Mouse (Mus musculus) skeletal muscle tissue, adult 2 months (tissue): ENCODE data around the gene Iars.

Source experiments
- DNase-seq: peaks from one replicate; pipeline ENCODE4 v3.0.0-alpha.2; 2012; ENCODE audit warnings: low read depth, low spot score

Iars gene

DNA sequence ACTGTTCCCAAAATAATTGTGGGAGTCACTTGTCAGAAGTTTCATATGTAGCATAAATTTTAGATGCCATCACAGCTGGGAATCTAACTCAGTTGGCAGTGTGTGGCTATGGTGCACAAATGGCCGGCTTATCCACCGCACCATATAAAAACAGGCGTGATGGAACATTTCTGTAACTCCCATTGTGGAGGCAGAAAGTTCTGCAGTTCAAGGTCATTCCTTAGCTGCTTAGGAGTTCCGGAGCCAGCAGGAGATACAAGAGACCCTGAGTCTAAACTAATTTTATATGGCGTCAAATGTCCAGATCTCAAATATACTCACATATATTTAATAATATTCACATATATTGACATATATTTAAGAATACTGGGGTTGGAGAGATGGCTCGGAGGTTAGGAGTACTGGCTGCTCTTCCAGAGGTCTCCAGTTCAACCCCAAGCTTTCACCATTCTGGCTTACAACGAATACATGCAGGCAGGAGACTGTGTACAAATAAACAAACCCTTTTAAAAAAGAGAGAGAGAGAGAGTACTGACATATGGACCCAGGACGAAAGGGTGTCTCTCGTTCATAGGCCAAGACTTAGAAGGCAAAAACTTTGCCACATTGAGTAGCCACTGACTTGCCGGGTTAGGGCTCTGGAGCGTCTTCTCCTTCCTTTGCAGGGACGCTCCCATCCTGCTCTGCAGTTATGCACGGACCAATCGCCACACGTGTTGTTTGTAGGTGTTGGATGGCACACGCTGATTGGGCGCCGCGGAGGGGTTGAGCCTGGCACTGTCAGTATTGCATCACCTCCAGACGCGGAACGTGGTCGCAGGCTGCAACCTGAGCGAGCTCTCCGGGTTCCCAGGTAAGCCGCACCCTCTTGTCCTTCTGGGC lies at the start of gene Iars:
Gene Iars (plus strand): TSS at position 750 of the 882 bp plus-strand sequence.
- DNase-seq: peak; percentile 98

DNA sequence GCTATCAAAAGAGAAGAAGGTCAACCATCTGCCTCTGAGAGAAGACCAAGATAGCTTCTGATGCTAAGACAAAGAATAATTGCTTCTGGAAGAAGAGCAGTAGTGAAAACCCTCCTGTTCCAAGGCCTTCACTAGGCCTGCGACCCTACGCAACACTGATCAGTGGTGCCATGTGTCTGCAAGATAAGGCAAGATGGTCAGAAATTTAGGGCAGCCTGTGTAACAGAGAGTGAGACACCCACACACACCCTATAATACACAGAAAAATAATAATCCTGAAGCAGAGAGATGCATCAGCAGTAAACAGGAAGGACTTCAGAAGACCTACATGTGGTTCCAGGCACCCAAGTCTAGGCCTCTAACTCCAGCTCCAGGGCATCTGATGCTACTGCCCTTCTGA lies 41.9 kb upstream of the Iars start:
- no peak for DNase-seq

GRCm38 (mm10) chr13:49642650-49643049 lies 39.2 kb upstream of the Iars start:
- no peak for DNase-seq

- DNase-seq: peak; percentile 26
Observed at GRCm38 (mm10) chr13:49643669-49644362, 38.1 kb upstream of the Iars start.

- peak; percentile 18 for DNase-seq
Observed at GRCm38 (mm10) chr13:49644731-49645529, 37.0 kb upstream of the Iars start.

GRCm38 (mm10) chr13:49646019-49646418 lies 35.9 kb upstream of the Iars start:
- DNase-seq: no peak

DNA sequence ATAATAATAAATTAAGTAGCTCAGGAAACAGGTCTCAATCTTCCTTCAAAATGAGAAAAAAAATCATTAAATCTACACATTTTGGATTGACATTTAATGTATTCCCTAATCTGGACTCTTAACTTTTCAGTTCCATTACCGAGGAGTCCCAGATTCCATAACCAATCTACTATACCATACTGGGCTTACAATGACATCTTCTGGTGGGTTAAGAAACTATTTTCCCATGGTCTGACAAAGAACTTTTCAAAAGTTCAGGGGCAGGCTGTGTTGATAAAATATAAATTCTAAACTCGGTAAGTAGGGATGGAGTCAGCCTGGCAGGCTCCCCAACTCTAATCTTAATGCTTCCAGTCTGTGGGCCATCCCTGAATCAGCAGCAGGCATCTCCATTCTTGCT lies 30.8 kb upstream of the Iars start:
- no peak for DNase-seq

GRCm38 (mm10) chr13:49651781-49652351 lies 30.0 kb upstream of the Iars start:
- no peak for DNase-seq

GRCm38 (mm10) chr13:49652481-49653179 lies 29.3 kb upstream of the Iars start, which contains the start of the genes Cenpp and Nol8:
TSS of gene Cenpp (minus strand) at chr13:49652785.
TSS of gene Nol8 (plus strand) at chr13:49653078.
- DNase-seq: peak; percentile 99

GRCm38 (mm10) chr13:49653180-49653541 lies 28.7 kb upstream of the Iars start:
- DNase-seq: no peak

DNA sequence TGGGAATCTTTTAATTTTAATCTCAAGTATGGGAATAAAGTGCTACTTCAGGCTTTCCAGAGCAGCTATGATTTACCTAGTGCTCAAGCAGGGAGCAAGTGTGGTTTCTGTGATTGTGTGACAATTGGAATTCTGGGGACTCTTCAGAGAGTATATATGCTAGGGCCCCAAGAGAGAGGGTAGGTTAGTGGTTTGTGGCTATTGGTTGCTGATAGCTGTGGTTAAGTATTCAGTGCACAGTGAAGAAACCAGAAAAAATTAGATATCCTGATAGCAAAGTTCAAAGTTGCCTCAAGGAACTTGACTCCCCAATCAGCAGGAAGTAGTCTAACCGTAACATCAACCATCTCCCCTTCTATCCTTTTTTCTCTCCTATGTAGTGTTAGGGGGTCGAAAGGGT lies 4.1 kb upstream of the Iars start:
- no peak for DNase-seq

- DNase-seq: no peak
Observed at GRCm38 (mm10) chr13:49682233-49682846, 440 bp downstream of the Iars start.

DNA sequence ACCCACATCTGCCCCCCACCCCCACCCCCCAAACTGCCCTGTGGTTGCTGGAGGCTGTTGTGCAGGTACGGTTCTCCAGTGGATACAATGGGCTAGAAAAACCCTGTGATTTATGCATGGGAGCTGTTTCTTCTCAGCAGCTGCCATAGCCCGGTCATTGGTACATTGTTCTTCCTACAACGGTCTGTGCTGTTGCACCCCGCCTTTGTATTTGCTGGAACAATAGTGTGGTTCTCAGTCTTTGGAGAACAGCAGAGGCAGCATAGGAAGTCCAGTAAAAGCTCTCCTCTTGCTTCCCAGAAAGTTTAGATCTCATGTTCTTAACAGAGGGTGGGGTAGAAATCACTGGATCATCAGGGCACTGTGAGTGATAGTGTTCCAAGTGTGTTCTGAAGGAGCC lies 2.4 kb downstream of the Iars start:
- DNase-seq: no peak

GRCm38 (mm10) chr13:49691056-49691455 lies 9.2 kb downstream of the Iars start:
- no peak for DNase-seq

- DNase-seq: no peak
Observed at GRCm38 (mm10) chr13:49703216-49703779, 21.4 kb downstream of the Iars start.

DNA sequence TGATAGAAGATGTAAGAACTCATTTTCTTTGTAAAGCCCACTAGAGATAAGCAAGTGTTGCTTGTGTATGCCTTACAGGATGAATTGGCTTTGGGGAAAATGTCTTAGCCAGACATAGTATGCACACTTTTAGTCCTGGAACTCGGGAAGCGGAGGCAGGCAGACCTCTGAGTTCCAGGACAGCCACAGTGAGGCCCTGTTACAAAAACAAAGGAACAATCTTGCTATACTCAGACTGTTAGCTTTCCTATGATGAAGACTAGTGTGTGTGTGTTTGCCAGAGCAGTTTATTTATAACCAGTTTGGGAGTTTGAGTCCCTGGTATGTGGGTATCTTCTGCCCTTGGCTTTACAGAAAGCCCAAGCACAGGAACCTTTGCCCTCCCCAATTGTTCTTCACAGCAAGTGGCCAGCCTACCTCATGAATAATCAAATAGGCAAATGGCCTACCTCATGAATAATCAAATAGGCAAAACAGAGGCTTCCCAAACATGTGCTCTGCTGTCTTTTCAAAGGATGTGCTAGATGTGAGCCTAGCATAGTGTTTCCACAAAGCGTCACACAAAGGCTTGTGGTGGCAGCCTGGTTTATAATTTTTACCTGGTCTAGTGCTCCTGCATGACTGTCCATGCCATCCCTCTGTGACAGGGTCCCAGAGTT lies 24.3 kb downstream of the Iars start:
- DNase-seq: no peak

DNA sequence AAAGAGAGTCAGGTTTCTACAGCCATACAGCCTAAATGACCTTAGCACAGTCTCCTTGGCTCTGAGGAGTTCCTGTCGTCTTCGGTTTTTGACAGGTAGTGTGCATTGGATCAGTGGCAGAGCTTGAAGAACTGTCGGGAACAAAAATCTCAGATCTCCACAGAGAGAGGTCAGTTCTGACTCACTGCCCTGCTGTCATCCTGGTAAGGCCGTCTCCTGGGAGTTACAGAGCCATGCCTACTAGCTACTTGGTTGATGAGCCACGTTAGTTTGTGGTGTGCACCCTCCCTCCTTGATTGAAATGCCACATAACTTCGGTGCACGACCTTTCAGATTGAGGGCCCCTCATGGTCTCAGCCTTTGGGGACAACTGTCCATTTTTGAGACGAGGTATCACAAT lies 26.4 kb downstream of the Iars start:
- DNase-seq: no peak

GRCm38 (mm10) chr13:49712047-49712721 lies 30.3 kb downstream of the Iars start:
- DNase-seq: no peak

DNA sequence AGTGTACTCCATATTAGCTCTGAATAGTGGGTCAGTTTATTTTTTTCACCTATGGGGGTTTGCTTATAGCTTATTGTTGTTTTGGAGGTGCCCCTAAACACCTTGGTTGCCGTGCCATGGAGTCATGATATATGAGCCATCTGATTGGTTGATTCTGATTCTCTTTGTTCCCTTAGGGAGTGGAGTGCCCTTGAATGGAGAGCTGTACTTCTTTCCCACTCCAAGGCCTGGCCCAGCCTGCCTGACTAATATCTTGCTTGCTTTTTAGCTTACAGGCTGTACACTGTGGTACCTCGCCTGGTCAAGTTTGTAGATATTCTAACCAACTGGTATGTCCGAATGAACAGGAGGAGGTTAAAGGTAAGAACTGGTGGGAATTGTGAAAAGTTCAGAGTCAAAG lies 37.4 kb downstream of the Iars start:
- no peak for DNase-seq
